Mouse (Mus musculus) telencephalon, adult 2 months (tissue): ENCODE data around the gene Pomgnt2.
A peak's percentile ranks its signal among the peaks of the same experiment; 100 is the strongest.

Source experiments
- DNase-seq: peaks from one replicate; pipeline ENCODE4 v3.0.0-alpha.2; 2011; ENCODE audit warnings: low read depth, low spot score

The Pomgnt2 gene

DNA sequence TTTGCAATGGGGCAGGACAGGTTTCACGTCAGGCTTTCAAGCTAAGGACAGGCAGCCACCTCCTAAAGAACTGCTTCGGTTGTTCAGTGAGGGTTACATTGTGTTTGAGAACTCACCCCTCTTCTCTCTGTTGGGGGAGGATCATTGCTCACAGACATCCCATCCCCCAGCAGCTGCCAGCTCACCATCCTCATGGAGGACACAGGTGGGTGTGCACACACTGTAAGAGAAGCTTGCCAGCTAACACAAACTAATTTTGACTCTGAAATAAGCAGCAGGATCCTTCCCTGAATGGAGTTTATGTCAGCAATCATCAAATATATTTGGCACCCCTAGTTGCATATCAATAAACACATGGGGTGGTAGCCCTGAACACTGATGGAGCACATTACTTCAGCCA, 15.9 kb upstream of the Pomgnt2 start:
- no peak for DNase-seq

GRCm38 (mm10) chr9:122010751-122011150, 13.8 kb upstream of the Pomgnt2 start:
- DNase-seq, result no peak

- DNase-seq, result no peak
Measured at GRCm38 (mm10) chr9:122008876-122009275, 12.0 kb upstream of the Pomgnt2 start.

DNA sequence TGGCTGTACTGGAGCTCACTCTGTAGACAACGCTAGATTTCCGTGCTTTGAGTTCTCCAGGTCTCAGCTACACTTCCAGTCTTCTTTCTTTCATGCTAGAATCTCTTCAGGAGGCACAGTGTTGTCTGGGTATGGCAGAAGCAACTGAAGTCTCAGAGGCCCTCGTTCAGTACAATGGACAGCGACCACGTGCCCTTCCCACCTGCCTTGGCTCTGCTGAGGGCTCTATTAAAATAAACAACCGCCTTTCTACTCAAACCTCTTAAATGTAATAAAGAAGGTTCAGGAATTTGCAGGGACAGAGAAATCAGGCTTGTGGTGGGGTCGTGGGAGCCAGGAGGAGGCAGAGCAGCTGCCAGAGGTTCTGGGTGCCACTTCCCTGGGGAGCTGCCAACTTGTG, 9.7 kb upstream of the Pomgnt2 start:
- no peak for DNase-seq

DNA sequence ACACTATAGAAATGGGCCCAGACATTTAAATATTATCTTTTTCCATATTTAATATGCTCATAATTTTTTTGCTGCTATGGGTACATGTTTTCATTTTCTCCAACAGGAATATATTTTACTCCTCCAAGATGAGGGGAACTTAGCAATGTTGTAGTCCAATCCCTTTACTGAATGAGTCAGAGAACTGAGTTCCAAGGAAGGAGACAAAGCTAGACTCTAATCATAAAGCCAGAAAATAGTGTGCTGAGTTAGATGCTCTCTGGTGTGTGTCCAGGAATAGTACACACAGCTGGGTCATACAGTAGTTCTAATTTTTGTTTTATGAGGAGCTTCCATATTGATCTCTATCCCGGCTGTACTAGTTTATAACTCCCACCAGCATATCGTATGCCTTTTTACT, 9.3 kb upstream of the Pomgnt2 start:
- no peak for DNase-seq

- DNase-seq, result no peak
Measured at GRCm38 (mm10) chr9:121997978-121998377, 1.1 kb upstream of the Pomgnt2 start.

- DNase-seq, result peak; percentile 83
Measured at GRCm38 (mm10) chr9:121995508-121996131, 1.3 kb downstream of the Pomgnt2 start.

DNA sequence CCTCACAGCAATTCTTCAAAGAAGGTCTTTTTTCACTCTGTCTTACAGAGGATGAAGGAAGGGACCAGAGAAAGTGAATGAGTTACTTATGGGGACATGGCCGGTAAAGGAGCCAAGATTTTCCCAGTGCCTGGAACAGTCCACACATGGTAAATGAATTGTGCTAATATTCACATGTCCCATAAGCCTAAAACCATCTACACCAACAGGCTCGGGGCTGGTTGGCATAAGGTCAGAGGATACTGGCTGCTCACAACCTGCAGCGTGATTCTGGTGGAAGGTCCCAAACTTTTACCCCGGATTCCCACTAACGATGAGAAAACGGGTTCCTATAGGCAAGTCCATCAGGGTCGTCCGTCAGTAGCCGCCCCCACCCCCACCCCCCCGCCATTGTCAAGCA, 1.8 kb downstream of the Pomgnt2 start:
- no peak for DNase-seq

- DNase-seq, result no peak
Measured at GRCm38 (mm10) chr9:121993047-121993446, 3.9 kb downstream of the Pomgnt2 start.

- DNase-seq, result no peak
Measured at GRCm38 (mm10) chr9:121991041-121991440, 5.9 kb downstream of the Pomgnt2 start.

DNA sequence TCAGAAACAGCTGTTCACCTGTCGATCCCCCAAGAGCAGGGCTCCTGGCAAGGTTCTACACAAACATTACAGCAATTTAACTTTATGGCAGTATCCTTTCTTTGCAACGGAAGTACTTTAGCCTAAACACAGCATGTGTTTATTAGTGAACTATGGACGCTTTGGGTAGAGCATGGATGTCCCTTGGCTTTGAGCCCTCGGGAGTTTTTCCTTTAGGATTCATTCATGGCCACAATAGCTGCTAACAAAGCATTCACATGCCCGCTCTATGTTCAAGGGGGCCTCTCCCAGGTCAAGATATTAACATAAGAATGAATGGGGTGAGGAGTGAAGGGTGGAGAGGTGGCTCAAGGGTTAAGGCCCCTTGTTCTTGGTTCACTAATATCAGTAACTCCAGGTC, 7.4 kb downstream of the Pomgnt2 start:
- DNase-seq, result no peak

DNA sequence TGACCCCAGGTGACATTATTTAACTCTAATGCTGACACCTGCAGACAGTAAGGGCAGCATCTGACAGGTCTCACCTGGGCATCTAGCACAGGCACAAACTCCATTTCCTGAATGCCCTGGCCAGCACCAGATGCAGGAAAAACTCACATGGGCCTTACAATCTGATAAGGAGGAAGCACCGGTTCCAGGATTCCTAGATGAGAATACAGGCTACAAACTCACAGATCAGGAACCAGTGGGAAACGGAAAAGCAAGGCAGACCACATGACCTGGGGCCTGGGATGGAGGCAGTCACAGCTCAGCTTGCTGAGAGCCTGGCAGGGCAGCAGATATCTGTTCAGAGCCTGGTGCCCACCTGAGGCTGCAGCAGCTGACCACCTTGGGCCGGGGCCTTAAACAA, 8.0 kb downstream of the Pomgnt2 start:
- no peak for DNase-seq

- no peak for DNase-seq
Measured at GRCm38 (mm10) chr9:121984465-121985461, 12.1 kb downstream of the Pomgnt2 start.

DNA sequence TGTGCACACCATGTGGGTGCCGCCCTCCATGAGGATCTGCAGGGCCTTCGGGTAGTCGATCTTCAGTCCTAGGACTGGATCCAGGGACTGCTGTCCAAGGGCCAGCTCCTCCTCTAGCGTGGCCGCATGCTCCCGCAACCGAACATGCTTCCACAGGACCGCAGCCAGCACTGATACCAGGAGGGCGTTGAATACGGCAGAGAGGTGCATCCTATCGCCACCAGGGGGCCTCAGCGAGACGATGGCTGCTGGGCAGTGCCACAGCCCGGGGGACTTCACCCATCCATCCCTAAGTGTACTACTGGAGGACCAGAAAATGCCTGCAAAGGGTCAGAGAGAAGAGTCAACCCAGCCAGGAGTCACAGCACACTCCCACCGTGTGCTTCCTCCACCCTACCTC, 13.4 kb downstream of the Pomgnt2 start:
- no peak for DNase-seq

DNA sequence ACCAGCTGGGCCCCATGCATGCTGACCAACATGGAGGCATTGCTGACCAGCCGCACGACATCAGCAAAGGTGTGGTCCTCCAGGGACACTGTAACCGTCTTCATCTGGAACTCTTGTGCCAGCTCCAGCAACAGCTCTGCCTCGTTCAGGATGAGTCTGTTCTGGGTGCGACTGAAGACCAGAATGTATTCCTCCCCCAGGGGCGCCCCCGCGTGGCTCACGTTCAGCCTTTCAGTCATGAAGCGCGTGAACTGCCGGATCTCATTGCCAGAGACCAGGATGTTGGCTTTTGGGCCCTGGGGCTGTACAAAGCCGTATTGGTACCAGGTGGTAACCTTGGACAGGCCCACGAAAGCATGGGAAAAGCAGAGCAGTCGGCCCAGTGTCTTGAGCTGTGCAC, 14.2 kb downstream of the Pomgnt2 start:
- DNase-seq, result no peak

DNA sequence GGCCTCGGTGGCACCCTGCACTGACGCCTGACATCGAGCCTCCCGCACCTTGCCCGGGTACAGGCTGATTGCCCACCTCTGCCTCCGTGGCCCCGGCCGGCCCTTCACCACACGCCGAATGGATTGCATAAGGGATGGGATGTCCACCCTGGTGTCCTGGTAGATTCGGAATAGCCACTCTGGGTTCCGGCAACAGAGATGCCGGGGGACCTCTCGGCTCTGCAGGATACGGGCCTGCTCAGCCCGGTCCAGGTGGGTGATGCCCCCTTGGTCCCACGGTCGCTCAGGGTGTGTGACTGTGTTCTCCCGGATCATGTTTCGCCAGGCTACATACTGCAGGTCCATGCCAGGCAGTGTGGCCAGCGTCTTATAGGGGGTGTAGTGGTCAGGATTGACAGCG, 14.7 kb downstream of the Pomgnt2 start:
- no peak for DNase-seq

GRCm38 (mm10) chr9:121981466-121982105, 15.3 kb downstream of the Pomgnt2 start:
- no peak for DNase-seq

- no peak for DNase-seq
Measured at GRCm38 (mm10) chr9:121981046-121981445, 15.9 kb downstream of the Pomgnt2 start.

GRCm38 (mm10) chr9:121975321-121975720, 21.6 kb downstream of the Pomgnt2 start:
- no peak for DNase-seq

DNA sequence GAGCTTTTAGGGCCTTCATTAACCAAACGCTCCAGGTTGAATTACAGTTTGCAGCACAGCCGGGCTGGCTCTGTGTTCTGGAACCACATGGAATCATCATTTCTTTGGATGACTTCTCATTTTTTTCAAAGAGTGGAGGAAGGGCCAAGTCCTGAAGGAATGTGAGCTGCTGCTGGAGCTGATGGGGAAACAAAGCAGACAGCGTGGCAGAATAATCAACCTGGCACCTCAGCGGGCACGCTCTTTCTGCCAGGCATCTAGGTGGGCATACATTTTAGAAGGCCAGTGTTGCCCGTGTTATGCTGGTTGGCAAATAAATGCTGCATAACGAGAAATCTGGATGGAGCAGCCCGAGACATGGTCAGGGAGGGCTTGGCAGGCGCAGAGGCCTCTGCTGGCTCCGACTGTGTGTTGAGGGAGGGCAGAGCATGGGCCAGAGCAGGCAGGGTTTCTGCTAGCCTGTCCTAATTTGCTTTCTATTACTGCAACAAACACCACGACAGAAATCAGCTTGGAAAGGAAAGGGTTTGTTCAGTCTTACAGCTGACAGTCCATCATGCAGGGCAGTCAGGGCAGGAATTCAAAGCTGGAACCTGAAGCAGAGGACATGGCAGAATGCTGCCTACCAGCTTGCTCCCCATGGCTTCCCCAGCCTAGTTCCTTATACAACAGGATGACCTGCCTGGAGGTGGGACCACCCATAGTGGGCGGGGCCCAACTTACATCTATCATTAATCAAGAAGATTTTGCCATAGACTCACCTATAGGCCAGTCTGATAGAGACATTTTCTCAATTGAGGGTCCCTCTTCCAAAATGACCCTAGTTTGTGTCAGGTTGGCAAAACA, 22.5 kb downstream of the Pomgnt2 start:
- DNase-seq, result no peak

DNA sequence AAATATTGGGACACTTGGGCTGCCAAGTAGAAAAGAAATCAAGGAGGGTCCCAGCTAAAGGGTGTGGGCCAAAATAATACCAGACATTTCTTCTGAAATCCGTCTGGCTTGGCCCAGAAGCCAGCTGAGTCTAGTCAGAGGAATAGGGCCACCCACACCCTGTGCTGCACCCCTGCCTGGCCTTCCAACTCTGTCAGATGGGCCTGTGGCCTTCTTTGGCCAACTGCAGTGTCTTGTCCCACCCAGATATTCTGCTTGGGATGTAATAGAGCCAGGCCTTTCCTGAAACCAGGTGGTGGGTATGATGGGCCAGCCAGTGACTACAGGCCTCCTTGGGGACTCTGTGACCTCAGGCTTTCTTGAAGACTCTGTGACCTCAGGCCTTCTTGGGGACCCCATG, 23.7 kb downstream of the Pomgnt2 start:
- no peak for DNase-seq
